Mouse (Mus musculus) gonadal fat pad, adult 2 months (tissue): Measurements from ENCODE around the gene Tbc1d14. TPM values are rescaled to one million over a fixed set of nuclear protein-coding genes. Genes with fewer than 3 reads are reported as not detected.

ENCODE experiments used
- DNase-seq: peaks from one replicate; pipeline ENCODE4 v3.0.0-alpha.2; 2012; ENCODE audit warnings: low read depth
- polyA plus RNA-seq: library from polyadenylated mRNA; depleted of rRNA; stranded (reverse); fragments of >200 nt; gene quantifications from 2 replicates; pipeline ENCODE4 v1.2.3, GENCODE M21; 2012

Tbc1d14 gene
- polyA plus RNA-seq, 1 experiment: 55.6 TPM

DNA sequence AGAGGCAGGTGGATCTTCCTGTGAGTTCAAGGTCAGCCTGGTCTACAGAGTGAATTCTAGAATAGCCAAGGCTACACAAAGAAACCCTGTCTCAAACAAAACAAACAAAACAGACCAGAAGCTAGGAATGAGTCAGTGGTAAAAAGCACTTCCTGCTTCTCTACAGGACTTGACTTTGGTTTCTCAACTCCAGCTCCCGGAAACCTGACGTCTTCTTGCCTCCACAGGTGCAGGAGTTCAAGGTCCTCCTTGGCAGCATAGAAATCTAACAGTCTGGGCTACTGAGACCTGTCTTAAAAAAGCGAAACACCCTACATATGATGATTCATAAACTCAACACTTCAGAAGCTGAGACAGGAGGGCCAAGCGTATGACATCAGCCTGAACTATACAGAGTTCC, 39.2 kb downstream of the Tbc1d14 start:
- DNase-seq: no peak

DNA sequence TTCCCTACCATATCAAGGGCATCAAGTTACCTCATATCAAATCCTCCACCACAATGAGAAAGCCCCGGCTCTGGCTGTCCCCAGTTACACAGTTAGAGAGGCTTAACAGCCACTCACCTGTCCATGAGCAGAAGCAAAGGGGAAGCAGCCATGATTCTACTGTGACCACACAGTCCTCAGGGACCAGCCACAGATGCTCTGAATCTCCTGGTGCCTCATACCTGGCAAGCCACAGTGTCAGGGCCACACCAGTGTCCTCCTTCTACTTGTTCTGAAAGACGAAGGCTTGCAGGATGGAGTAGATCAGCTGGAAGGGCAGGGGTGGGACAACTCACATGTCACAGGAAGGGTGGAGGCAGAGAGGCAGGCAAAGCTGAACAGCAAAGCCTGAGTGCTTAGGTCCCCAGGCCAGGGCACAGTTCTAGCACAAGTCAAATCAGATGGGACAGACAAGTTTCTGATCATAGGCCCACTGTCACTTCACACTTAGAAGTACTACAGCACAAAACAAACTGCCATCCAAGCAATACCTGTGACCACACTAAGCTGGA, 39.9 kb downstream of the Tbc1d14 start:
- DNase-seq: no peak

- no peak for DNase-seq
These were observed 40.7 kb downstream of the Tbc1d14 start for GRCm38 (mm10) chr5:36552391-36552790.

- no peak for DNase-seq
These were observed 43.8 kb downstream of the Tbc1d14 start for GRCm38 (mm10) chr5:36549243-36549642.

DNA sequence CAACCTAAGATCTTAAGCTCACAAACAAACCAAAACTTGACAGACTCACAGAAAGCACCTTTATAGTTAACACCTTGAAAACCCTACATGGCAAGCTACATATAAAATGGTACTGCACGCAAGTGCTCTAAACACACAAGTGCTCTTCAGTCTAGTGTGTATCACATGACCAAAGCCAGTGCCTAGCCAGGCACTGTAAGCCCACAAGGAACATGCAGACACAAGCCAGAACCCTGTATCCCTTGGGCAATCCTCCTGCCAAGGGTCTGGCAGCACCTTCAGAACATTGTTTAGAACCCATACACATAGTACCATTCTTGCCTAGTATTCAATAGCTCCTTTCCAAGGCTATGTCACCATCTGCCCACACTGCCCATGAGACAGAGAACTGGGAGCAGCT, 48.3 kb downstream of the Tbc1d14 start:
- no peak for DNase-seq

GRCm38 (mm10) chr5:36540928-36541327, 52.1 kb downstream of the Tbc1d14 start:
- DNase-seq: no peak

- no peak for DNase-seq
These were observed 54.4 kb downstream of the Tbc1d14 start for GRCm38 (mm10) chr5:36538576-36539187.

DNA sequence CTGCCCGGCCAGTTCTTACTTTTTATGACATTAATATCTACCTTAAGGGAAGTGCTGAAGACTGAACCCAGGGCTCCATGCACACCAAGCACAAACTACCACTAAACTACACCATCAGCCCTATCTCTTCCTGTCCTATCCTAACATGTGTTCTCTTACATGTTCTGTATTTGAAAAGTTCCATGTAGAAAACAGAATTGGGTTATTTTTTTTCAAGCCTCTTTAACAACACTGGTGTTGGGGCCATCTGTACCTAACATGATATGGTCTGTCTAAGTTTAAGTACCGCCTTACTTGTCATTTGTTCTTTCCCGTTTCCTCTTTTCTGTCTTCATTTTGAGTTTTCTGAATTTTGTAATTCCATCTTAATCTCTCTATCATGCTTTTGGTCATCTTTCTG, 56.7 kb downstream of the Tbc1d14 start:
- DNase-seq: no peak

DNA sequence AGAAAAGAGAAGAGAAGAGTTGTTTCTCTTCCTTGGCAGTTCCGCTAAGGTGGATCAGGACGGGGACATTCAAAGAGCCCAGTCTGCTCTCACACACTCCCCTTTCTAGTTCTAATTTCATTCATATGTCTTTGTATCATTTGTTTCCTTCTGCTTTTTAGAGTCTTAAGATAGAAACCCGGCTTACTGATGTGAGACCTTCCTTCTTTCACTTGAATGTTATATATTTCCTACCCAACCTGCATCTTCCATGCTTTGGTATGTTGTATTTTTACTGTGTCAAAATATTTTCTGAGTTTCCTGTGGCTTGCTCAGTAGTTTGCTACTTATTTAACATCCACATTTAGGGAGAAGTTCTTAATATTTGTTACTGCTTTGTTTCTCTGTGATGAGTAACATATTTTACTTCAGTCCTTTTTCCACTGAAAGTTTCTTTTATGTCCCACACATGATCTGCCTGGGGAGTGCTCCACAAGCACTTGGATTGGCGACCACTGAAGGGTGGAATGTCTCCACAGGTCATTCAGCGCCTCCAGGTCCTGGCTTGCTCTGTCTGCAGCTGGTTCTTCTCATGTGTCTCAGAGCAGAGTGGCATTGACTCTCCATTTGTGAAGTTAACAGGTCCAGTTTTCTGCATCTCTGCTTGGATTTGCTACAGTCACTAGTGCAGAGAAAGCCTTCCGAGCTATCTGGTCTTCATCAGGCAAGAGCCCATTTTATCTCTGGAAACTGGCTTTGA, 57.5 kb downstream of the Tbc1d14 start:
- no peak for DNase-seq

- DNase-seq: no peak
These were observed 58.5 kb downstream of the Tbc1d14 start for GRCm38 (mm10) chr5:36534455-36535030.

DNA sequence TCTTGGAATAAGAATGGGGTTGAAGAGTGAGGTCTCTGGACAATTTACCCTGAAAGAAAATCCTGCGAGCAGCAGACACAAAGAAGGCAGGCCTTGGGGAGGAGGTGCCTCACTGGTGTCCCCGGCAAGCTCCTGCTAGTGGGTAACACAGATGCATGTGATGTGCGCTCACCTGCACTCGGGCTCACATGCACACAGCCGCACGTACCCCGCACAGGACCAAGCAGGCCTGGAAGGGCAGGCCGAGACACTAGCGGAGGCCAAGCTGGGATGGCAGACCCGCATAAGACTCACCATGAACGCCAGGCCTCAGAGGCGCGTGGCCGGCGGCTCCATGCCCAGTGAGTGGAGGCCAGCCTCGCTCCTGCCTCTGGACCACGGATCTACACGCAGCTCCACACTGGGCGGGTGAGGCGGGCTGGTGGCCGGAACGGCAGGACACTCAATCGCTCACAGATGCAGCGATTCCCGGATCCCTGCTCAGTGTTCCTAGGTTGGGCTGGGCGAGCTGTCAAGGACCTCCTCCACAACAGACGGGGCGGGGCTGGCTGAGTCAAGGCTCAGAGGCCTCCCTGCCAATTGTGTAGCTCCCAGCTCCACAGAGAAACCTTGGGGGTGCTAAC, 62.8 kb downstream of the Tbc1d14 start:
- no peak for DNase-seq

DNA sequence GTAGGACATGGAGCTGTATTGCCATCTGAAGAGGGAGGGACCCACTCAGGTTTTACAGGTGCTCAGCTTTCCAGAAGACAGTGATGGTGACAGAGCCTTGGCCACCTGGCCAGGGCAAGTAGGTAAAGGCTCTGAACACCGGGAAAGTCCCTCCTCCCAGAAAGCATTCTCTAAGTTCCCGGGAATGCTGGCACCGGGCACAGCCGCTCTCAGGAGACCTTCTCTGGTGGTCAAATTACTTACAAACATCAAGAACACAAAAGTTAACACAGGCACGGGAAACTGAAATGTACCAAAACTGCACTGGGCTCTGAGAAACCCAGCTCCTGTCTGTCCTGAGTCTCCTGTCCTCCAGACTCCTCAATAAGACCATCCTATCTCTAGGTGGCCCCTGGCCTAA, 63.4 kb downstream of the Tbc1d14 start:
- DNase-seq: no peak

DNA sequence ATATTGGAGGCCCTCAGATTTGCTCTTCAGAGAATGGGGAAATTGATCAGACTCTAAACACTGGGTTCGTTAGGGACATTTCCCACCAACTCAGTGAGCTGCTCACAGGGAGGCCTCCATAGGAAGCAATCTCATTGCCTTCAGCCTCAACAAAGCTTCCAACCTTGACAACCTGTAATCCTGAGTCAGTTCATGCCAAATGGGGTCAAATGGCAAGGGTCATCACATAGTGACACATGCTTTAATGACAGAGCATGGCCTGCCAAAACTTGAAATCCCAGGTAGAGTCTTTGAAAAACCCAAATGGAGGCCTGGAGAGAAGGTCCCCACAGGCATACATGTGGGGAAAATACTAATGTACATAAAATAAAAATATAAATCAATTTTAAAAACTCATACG, 66.2 kb downstream of the Tbc1d14 start:
- no peak for DNase-seq

- no peak for DNase-seq
These were observed 66.8 kb downstream of the Tbc1d14 start for GRCm38 (mm10) chr5:36526274-36526673.

DNA sequence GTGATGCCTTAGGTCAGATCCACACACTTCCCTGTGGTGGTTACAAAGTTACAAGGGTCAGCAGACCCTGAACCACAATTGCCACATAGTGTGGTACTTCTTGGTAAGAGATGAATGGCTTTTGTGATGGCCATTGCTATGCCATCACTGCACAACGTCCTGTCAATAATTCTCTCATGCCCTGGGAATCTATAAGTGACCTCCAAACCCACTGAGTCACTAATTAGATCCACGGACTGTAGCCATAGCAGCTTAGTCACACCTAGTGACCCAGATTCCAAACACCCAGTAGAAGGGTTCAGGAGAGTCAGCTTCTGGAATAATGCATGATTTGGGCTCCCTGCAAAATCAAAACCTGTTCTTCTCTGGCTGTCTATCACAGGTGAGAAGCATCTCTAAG, 67.9 kb downstream of the Tbc1d14 start:
- no peak for DNase-seq

GRCm38 (mm10) chr5:36523219-36523703, 69.8 kb downstream of the Tbc1d14 start:
- no peak for DNase-seq

DNA sequence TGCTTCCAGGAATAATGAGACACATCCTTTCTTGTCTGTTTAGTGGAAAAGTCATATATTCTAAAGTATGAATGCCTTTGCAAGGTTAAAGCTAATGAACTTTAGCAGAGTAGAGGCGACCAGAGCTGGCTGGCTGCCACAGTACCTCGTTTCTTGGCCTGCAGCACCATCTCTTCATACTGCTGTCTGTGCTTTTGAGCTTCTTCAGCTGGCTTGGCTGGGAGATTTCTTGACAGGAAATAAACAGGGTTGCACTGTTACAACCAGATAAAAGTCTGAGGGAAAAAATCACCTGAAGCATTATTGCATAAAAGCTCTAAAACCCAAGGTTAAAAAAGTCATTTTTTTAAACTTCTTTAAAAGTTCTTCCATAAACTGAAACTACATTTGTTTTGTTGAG, 70.3 kb downstream of the Tbc1d14 start:
- no peak for DNase-seq

DNA sequence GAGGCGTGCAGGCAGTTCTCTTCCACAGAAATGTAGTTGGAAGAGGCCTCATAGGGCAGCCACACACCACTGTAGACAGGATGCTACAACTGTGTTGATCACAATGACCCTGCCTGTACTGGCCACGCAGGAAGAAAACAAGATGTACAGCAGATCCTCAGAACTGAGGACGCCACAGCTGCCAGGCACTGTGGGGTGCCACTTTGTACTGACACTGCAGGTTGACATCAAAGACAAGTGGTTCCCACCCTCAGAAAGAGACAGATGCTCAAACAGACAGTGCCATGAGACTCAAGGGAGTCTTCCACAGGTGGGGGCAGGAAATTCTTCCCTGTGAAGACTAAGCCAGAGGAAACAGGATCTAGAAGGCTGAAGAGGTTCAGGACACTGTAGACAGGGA, 73.3 kb downstream of the Tbc1d14 start:
- no peak for DNase-seq

- no peak for DNase-seq
These were observed 75.5 kb downstream of the Tbc1d14 start for GRCm38 (mm10) chr5:36517596-36517995.

DNA sequence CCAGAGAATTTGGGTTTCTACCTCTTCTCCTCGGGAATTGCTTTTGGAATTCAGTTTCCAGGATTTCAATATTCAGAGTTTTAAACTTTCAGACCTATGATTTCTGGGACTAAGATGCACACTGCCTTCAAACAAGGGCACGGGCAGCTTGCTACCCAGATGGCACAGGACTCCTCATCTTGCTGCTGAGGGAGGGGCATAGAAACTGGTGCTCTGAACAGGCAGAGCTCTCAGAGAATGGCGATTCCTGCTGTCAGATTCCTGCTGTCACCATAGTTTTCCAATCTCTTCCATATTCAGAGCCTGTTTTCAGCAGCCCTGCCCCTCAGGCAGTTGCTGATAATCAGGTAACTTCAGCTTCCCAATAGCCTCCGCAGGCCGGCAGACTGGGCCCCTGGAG, 77.5 kb downstream of the Tbc1d14 start:
- DNase-seq: no peak

DNA sequence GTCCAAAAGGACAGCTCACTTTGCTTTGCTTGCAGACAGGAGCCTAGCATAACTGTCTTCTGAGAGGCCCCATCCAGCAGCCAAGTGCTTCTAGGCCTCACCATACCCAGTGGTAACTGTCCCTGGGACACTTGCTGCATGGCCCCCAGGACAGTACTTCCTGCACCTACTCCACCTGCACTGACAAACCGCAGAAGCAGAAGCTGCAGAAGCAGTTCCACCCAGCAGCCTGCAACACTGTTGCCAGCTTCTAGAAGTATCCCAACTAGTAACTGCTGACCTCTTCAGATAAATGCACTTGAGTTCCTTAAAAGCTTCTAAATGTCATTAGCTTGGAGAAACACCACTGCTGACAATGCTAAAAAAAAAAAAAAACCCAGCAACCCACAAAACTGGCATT, 78.0 kb downstream of the Tbc1d14 start:
- no peak for DNase-seq

GRCm38 (mm10) chr5:36510956-36511355, 82.1 kb downstream of the Tbc1d14 start:
- DNase-seq: no peak
